Mouse (Mus musculus) thymus, postnatal 36 days (tissue): Measurements from ENCODE around the gene Pik3cd.
"Not testable (repeated sequence)": the region's sequence is repeated elsewhere in the genome, so short reads cannot be mapped to it uniquely, and the experiment has no call there.

Source experiments
- DNase-seq, 2 experiments: peaks; one replicate each; pipeline ENCODE4 v3.0.0; 2022; ENCODE audit warnings: mixed read lengths in 2 of 2

The Pik3cd gene

GRCm38 (mm10) chr4:149641956-149642355 is 60.4 kb downstream of the Pik3cd start:
- DNase-seq, result no peak

GRCm38 (mm10) chr4:149641400-149641799 is 61.0 kb downstream of the Pik3cd start:
- no peak for DNase-seq

- no peak for DNase-seq
Measured at GRCm38 (mm10) chr4:149640831-149641230, 61.5 kb downstream of the Pik3cd start.

- DNase-seq, result no peak
Measured at GRCm38 (mm10) chr4:149637942-149638341, 64.4 kb downstream of the Pik3cd start.

- DNase-seq, result no peak
Measured at GRCm38 (mm10) chr4:149635915-149636415, 66.4 kb downstream of the Pik3cd start.

GRCm38 (mm10) chr4:149634966-149635365 is 67.4 kb downstream of the Pik3cd start:
- no peak for DNase-seq

GRCm38 (mm10) chr4:149634157-149634556 is 68.2 kb downstream of the Pik3cd start:
- DNase-seq, result no peak

- DNase-seq, result no peak
Measured at GRCm38 (mm10) chr4:149632670-149633307, 69.6 kb downstream of the Pik3cd start.

- DNase-seq, result no peak
Measured at GRCm38 (mm10) chr4:149628810-149629209, 73.6 kb downstream of the Pik3cd start.

- peak; percentile 48 to 57 for DNase-seq
Measured at GRCm38 (mm10) chr4:149628372-149628771, 74.0 kb downstream of the Pik3cd start.

- no peak for DNase-seq
Measured at GRCm38 (mm10) chr4:149626809-149627208, 75.6 kb downstream of the Pik3cd start.

- DNase-seq, result no peak
Measured at GRCm38 (mm10) chr4:149623711-149624110, 78.7 kb downstream of the Pik3cd start.

- no peak for DNase-seq
Measured at GRCm38 (mm10) chr4:149621286-149621685, 81.1 kb downstream of the Pik3cd start.

- DNase-seq, result no peak
Measured at GRCm38 (mm10) chr4:149619988-149620387, 82.4 kb downstream of the Pik3cd start.

GRCm38 (mm10) chr4:149616999-149617398 is 85.4 kb downstream of the Pik3cd start:
- not testable (repeated sequence) for DNase-seq

GRCm38 (mm10) chr4:149614869-149615268 is 87.5 kb downstream of the Pik3cd start:
- no peak for DNase-seq

- not testable (repeated sequence) for DNase-seq
Measured at GRCm38 (mm10) chr4:149613497-149613896, 88.9 kb downstream of the Pik3cd start.

- peak; percentile 40 to 51 for DNase-seq
Measured at GRCm38 (mm10) chr4:149611376-149612044, 90.9 kb downstream of the Pik3cd start.

GRCm38 (mm10) chr4:149609256-149610025 is 92.9 kb downstream of the Pik3cd start:
- DNase-seq, result no peak

- DNase-seq, result no peak
Measured at GRCm38 (mm10) chr4:149608309-149608638, 94.1 kb downstream of the Pik3cd start.

GRCm38 (mm10) chr4:149607591-149608308 is 94.6 kb downstream of the Pik3cd start:
- DNase-seq, result no peak

- no peak for DNase-seq
Measured at GRCm38 (mm10) chr4:149606766-149607358, 95.5 kb downstream of the Pik3cd start.

- DNase-seq, result no peak
Measured at GRCm38 (mm10) chr4:149606056-149606455, 96.3 kb downstream of the Pik3cd start.
